Mouse (Mus musculus): ENCODE data around the gene Ptov1. TPM values are rescaled to one million over a fixed set of nuclear protein-coding genes. Genes with fewer than 3 reads are reported as not detected.

Gene Ptov1
- total RNA-seq, 1 experiment, result 144 TPM

DNA sequence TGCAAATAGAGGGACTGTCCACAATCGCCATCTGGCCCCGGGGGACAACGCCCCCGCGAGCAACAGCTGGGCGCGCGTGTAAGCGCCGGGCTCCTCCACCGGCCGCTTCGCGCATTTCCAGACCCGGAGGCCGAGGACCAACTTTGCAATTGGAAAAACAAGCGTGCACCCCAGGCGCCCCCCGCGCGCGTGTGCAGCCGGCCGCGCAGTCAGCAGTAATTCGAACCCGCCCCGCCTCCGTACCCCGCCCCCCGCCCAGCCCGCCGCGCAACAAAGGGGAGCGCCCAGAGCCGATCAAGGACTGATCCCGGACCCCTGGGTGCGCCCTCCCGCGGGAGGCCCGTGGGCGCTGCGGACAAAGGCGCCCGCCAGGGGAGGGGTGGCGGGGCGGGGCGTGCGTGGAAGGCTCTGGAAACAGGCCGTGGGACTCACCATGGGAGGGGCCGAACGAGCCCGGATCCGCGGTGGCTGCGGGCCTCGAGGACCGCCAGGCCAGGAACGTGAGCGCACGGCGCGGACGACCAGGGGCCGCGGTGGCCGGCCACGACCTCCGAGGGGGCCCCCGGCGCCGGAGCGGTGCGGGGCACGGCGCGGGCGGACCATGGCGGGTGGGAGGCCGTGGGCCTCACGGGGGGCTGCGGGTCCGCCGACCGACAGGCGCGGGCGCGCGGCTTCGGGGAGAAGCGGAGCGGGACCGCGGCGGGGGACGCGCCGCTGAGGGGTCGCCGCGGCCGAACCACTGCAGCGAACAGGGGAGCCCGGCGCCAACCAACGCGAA, 480 bp downstream of the Ptov1 start:
- Histone ChIP-seq H3K4me1 (ENCODE audit: control insufficient read depth in 2 of 2, insufficient read depth in 2 of 2, low read length in 2 of 2, poor library complexity in 1 of 2) (peaks cover 0 to 18% of the 10 kb centered on the region in 2 experiments; a peak in 2 of 4 replicates), H3K9ac (ENCODE audit: insufficient read depth, low read depth, low read length, poor library complexity, severe bottlenecking) (peak overlapping the region; percentile 94), H3K9me3 (ENCODE audit: control insufficient read depth, insufficient read depth, low read depth, low read length) (no peaks in the 10 kb centered on the region), H3K27ac (ENCODE audit: insufficient read depth, low read depth, low read length, poor library complexity, severe bottlenecking) (peak overlapping the region; percentile 91), H3K4me3 (ENCODE audit: insufficient read depth in 1 of 2, low read depth in 1 of 2, low read length in 2 of 2, poor library complexity in 1 of 2, severe bottlenecking in 1 of 2) (peak overlapping the region; percentile 76 to 97), H3K36me3 (ENCODE audit: control insufficient read depth, insufficient read depth, low read length, poor library complexity, severe bottlenecking) (peaks cover 18% of the 10 kb centered on the region)
- in situ Hi-C loops (cut with MboI; ENCODE audit: low sequenced_read_pairs in 2 of 2, unreplicated experiment in 2 of 2), result no loop called here
- DNase-seq (ENCODE audit: low read depth, low spot score), result no peak
- TF ChIP-seq MAFK (IDR thresholded peaks at IDR 0.05; ENCODE audit: insufficient read depth, low read depth, low read length) (peak; percentile 64; the same call in 1 of the 2 replicates), HCFC1 (IDR thresholded peaks at IDR 0.05; ENCODE audit: borderline replicate concordance, insufficient read depth, low read length) (no peak), ZC3H11A (IDR thresholded peaks at IDR 0.05; ENCODE audit: borderline replicate concordance, low read depth, low read length) (no peak), ZNF384 (IDR thresholded peaks at IDR 0.05; ENCODE audit: low read depth, low read length) (no peak), CHD2 (IDR thresholded peaks at IDR 0.05; ENCODE audit: low read depth, low read length) (no peak)

DNA sequence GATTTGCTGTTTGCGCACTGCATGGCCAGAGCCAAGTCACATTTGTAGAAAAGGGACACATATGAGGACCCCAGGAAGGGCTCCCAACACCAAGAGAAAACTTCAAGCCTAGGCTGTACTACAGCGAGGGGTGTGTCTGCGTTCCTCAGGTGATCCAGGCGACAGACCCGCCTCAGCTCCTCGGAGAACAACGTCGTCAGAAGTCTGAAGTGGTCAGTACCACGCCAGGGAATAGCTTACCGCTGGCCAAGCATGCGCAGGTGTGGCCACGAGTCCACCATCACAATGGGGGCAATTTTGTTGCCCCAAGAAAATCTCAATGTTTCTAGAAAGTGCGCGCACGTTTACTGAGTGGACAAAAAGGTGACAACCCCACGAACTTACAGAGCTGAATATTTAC, 1.1 kb downstream of the Ptov1 start:
- DNase-seq (ENCODE audit: low read depth, low spot score), result no peak
- TF ChIP-seq MAFK (IDR thresholded peaks at IDR 0.05; ENCODE audit: insufficient read depth, low read depth, low read length) (no peak), ZNF384 (IDR thresholded peaks at IDR 0.05; ENCODE audit: low read depth, low read length) (no peak), ZC3H11A (IDR thresholded peaks at IDR 0.05; ENCODE audit: borderline replicate concordance, low read depth, low read length) (no peak), CHD2 (IDR thresholded peaks at IDR 0.05; ENCODE audit: low read depth, low read length) (no peak), HCFC1 (IDR thresholded peaks at IDR 0.05; ENCODE audit: borderline replicate concordance, insufficient read depth, low read length) (no peak)
- 0 out of 2 replicates have a peak overlapping the region, but pooled peaks have one; percentile 94 for H3K9ac ChIP-seq (ENCODE audit: insufficient read depth, low read depth, low read length, poor library complexity, severe bottlenecking)
- peaks cover 0 to 19% of the 10 kb centered on the region in 2 experiments; a peak in 2 of 4 replicates for H3K4me1 ChIP-seq (ENCODE audit: control insufficient read depth in 2 of 2, insufficient read depth in 2 of 2, low read length in 2 of 2, poor library complexity in 1 of 2)
- no peak overlapping the region for H3K27ac ChIP-seq (ENCODE audit: insufficient read depth, low read depth, low read length, poor library complexity, severe bottlenecking)
- H3K9me3 ChIP-seq (ENCODE audit: control insufficient read depth, insufficient read depth, low read depth, low read length), result no peaks in the 10 kb centered on the region
- in situ Hi-C loops (cut with MboI; ENCODE audit: low sequenced_read_pairs in 2 of 2, unreplicated experiment in 2 of 2), result no loop called here
- H3K4me3 ChIP-seq (ENCODE audit: insufficient read depth in 1 of 2, low read depth in 1 of 2, low read length in 2 of 2, poor library complexity in 1 of 2, severe bottlenecking in 1 of 2), result peak overlapping the region; percentile 76 to 97
- H3K36me3 ChIP-seq (ENCODE audit: control insufficient read depth, insufficient read depth, low read length, poor library complexity, severe bottlenecking), result peaks cover 24% of the 10 kb centered on the region

DNA sequence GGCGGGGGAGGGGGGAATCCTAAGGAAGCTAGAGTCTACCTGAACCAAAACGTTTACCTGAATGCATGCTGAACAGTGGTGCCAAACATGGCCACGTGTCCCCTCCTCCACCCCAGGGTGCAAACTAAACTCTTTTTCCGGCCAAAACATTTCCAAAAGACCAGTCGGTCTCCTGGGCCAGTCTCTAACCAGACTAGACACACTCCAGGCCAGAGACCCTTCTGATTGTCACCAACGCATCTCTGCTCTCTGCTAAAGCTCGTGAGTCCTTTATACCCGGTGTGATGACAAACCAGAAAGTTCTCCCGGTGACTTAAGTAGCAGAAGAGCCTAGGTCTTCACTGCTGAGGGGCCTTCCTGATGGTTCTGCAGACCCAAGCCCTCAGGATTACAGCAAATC, 1.8 kb downstream of the Ptov1 start:
- peaks cover 0 to 19% of the 10 kb centered on the region in 2 experiments; a peak in 2 of 4 replicates for H3K4me1 ChIP-seq (ENCODE audit: control insufficient read depth in 2 of 2, insufficient read depth in 2 of 2, low read length in 2 of 2, poor library complexity in 1 of 2)
- TF ChIP-seq ZNF384 (IDR thresholded peaks at IDR 0.05; ENCODE audit: low read depth, low read length) (no peak), ZC3H11A (IDR thresholded peaks at IDR 0.05; ENCODE audit: borderline replicate concordance, low read depth, low read length) (no peak), MAFK (IDR thresholded peaks at IDR 0.05; ENCODE audit: insufficient read depth, low read depth, low read length) (no peak), HCFC1 (IDR thresholded peaks at IDR 0.05; ENCODE audit: borderline replicate concordance, insufficient read depth, low read length) (no peak)
- in situ Hi-C loops (cut with MboI; ENCODE audit: low sequenced_read_pairs in 2 of 2, unreplicated experiment in 2 of 2), result no loop called here
- 0 out of 2 replicates have a peak overlapping the region, but pooled peaks have one; percentile 14 for H3K9ac ChIP-seq (ENCODE audit: insufficient read depth, low read depth, low read length, poor library complexity, severe bottlenecking)
- H3K9me3 ChIP-seq (ENCODE audit: control insufficient read depth, insufficient read depth, low read depth, low read length), result no peaks in the 10 kb centered on the region
- peaks cover 31% of the 10 kb centered on the region for H3K36me3 ChIP-seq (ENCODE audit: control insufficient read depth, insufficient read depth, low read length, poor library complexity, severe bottlenecking)
- no peak overlapping the region for H3K27ac ChIP-seq (ENCODE audit: insufficient read depth, low read depth, low read length, poor library complexity, severe bottlenecking)
- DNase-seq (ENCODE audit: low read depth, low spot score), result no peak
- H3K4me3 ChIP-seq (ENCODE audit: insufficient read depth in 1 of 2, low read depth in 1 of 2, low read length in 2 of 2, poor library complexity in 1 of 2, severe bottlenecking in 1 of 2), result peak overlapping the region in 1 of 2 experiments; percentile 76; a peak in 1 of 4 replicates

DNA sequence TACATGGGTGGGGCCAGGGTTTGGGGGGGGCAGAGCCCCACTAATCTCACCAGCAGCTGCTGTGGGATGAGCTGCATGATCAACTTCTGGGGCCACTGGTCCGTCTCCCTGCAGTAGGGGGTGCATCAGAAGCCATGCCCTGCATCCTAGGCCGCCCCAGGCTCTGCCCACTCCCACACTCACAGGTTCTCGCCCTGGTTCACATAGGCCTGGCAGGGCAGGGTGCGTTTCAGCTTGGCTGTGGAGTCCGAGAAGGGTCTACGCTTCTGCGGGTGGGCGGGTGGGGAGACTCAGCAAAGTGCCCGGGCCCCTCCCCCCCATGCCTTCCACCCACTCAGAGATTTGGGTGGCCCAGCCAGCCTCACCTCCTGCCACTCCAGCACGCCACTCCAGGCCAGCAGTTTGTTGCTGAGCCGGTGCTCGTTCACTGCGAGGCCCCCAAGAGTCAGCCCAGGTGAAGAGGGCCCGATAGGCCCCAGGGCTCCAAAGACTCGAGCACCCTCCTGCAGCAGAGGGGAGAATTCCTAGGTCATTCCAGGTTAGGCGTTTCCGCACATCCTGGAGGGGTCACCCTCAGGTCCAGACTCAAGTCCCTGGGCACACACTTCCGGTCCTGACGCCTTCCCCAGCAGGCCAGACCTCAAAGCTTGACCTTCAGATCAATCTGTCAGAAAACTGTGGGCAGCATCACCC, 2.4 kb downstream of the Ptov1 start:
- H3K4me3 ChIP-seq (ENCODE audit: insufficient read depth in 1 of 2, low read depth in 1 of 2, low read length in 2 of 2, poor library complexity in 1 of 2, severe bottlenecking in 1 of 2), result no peak overlapping the region
- TF ChIP-seq HCFC1 (IDR thresholded peaks at IDR 0.05; ENCODE audit: borderline replicate concordance, insufficient read depth, low read length) (no peak), ZNF384 (IDR thresholded peaks at IDR 0.05; ENCODE audit: low read depth, low read length) (no peak), MAFK (IDR thresholded peaks at IDR 0.05; ENCODE audit: insufficient read depth, low read depth, low read length) (no peak), ZC3H11A (IDR thresholded peaks at IDR 0.05; ENCODE audit: borderline replicate concordance, low read depth, low read length) (no peak), CHD2 (IDR thresholded peaks at IDR 0.05; ENCODE audit: low read depth, low read length) (no peak)
- no peak overlapping the region for H3K9ac ChIP-seq (ENCODE audit: insufficient read depth, low read depth, low read length, poor library complexity, severe bottlenecking)
- peaks cover 0 to 19% of the 10 kb centered on the region in 2 experiments; a peak in 2 of 4 replicates for H3K4me1 ChIP-seq (ENCODE audit: control insufficient read depth in 2 of 2, insufficient read depth in 2 of 2, low read length in 2 of 2, poor library complexity in 1 of 2)
- H3K9me3 ChIP-seq (ENCODE audit: control insufficient read depth, insufficient read depth, low read depth, low read length), result no peaks in the 10 kb centered on the region
- H3K36me3 ChIP-seq (ENCODE audit: control insufficient read depth, insufficient read depth, low read length, poor library complexity, severe bottlenecking), result peaks cover 37% of the 10 kb centered on the region
- no peak overlapping the region for H3K27ac ChIP-seq (ENCODE audit: insufficient read depth, low read depth, low read length, poor library complexity, severe bottlenecking)
- DNase-seq (ENCODE audit: low read depth, low spot score), result no peak
- in situ Hi-C loops (cut with MboI; ENCODE audit: low sequenced_read_pairs in 2 of 2, unreplicated experiment in 2 of 2), result no loop called here
